Mouse (Mus musculus): ENCODE results near the gene Lrit3. TPM values are rescaled to one million over a fixed set of nuclear protein-coding genes. Genes with fewer than 3 reads are reported as not detected.
A peak's percentile ranks its signal among the peaks of the same experiment; 100 is the strongest.

Lrit3 gene
- not detected in 2 replicates for polyA plus RNA-seq (2015; fragmentation: Nextera tagmentation; extraction: Ambion mirVana)

DNA sequence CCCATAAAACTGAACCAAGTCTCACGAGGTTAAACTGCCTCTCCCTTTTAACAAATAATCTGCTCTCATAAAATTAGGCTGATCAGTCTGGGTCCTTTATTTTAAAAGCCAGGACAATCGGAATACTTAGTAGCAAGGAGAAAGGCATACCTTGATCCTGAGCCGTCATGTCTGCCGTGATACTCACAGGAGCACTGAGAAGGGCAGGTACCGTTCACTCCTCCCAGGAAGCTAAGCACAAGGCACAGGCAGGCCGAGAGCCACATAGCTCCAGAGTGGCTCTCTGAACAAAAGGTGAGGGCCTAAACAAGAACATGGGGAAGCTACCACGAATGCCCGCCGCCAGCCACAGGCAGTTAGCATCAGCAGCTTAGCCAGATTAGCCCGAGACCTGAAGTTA, at the start of gene Lrit3:
Lrit3 (minus strand) TSS at position 266 of the 400 bp plus-strand sequence.
- no peak for ATAC-seq (ENCODE audit: low FRiP score)
- Histone ChIP-seq H3K4me3 (replicated peaks) (no peak within 1 kb of the TSS), H3K9me3 (replicated peaks) (no peaks in the 10 kb centered on the region), H3K4me1 (no peaks in the 10 kb centered on the region), H3K27me3 (replicated peaks) (no peaks in the 10 kb centered on the region), H3K4me2 (no peak within 1 kb of the TSS), H3K27ac (replicated peaks) (no peak within 1 kb of the TSS), H3K9ac (replicated peaks) (no peak within 1 kb of the TSS), H3K36me3 (no peaks in the 10 kb centered on the region)
- 84% methylated on average over 10 of the region's 10 CpGs for WGBS

- no peak for ATAC-seq (ENCODE audit: low FRiP score)
These were observed 43.0 kb upstream of the Lrit3 start for GRCm38 (mm10) chr3:129846846-129847245.

DNA sequence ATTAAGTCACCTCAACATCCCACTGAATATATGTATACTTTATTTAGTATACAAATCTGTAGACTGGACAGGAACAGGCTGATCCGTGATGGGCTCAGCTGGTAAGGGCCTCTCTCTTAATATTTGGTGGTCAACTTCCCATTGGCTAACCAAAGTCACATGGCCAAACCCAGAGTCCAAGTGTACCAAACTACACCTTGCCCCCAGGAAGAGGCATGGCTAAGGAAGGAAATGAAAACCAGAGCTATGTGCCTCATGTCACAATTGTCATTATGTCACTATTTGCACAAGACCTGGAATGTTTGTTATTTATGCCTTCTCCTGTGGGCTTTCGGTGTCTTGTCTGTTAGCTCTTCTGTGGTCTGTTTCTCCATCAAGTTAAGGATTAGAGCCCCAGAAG, 42.0 kb upstream of the Lrit3 start:
- Histone ChIP-seq H3K4me2 (no peak overlapping the region), H3K36me3 (no peaks in the 10 kb centered on the region), H3K9me3 (replicated peaks) (no peaks in the 10 kb centered on the region), H3K9ac (replicated peaks) (no peak overlapping the region), H3K27me3 (replicated peaks) (no peaks in the 10 kb centered on the region), H3K4me1 (no peaks in the 10 kb centered on the region), H3K4me3 (replicated peaks) (no peak overlapping the region), H3K27ac (replicated peaks) (no peak overlapping the region)
- 82% methylated on average over 2 of the region's 2 CpGs for WGBS
- no peak for ATAC-seq (ENCODE audit: low FRiP score)

More at GRCm38 (mm10) chr3:129846846-129847245, 43.0 kb upstream of the Lrit3 start:
- Histone ChIP-seq H3K27me3 (replicated peaks) (no peaks in the 10 kb centered on the region), H3K4me2 (no peak overlapping the region), H3K4me1 (no peaks in the 10 kb centered on the region), H3K4me3 (replicated peaks) (no peak overlapping the region), H3K27ac (replicated peaks) (no peak overlapping the region), H3K9me3 (replicated peaks) (no peaks in the 10 kb centered on the region), H3K9ac (replicated peaks) (no peak overlapping the region), H3K36me3 (no peaks in the 10 kb centered on the region)
- 90% methylated on average over 7 of the region's 7 CpGs for WGBS

DNA sequence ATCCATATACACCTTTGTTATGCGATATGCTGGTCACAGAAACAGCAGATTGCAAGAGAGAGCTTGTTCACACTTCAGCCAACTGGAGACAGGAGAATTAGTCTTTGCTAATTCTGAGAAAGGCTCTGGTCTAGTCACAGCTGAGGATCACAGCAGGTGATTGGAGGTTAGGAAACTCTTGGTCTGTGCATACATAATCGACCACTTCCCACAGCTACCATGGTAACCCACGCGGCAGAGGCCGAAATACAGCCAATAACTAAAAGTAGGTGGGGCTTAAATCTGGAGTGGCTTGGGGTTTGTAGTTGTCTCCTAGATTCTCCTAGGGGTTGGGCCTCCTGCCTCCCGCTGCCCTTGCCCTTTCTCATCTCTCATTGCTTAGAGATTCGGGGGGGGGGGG, 34.2 kb upstream of the Lrit3 start:
- Histone ChIP-seq H3K36me3 (no peaks in the 10 kb centered on the region), H3K27me3 (replicated peaks) (no peaks in the 10 kb centered on the region), H3K9ac (replicated peaks) (no peak overlapping the region), H3K4me3 (replicated peaks) (no peak overlapping the region), H3K4me1 (no peaks in the 10 kb centered on the region), H3K9me3 (replicated peaks) (no peaks in the 10 kb centered on the region), H3K27ac (replicated peaks) (no peak overlapping the region), H3K4me2 (no peak overlapping the region)
- no peak for ATAC-seq (ENCODE audit: low FRiP score)
- 55% methylated on average over 6 of the region's 7 CpGs for WGBS

DNA sequence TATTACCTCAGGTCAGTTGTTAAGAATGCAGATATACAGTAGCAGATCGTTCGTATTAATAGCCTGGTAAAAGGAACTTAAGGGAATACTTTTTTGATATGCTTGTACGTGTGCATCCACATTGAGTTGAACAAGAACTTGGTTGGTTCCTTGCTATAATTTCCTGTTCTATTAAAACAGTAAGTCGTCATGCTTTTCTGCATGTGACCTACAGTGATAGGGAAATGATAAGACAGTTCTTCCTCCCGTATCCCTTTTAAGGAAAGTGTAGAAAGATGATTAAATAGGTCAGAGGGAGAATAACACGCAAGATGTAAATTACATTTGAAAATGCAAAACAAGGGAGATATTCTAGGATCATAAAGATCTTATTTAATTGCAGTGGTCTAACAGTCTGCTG, 33.1 kb upstream of the Lrit3 start:
- H3K4me3 ChIP-seq (replicated peaks) = no peak overlapping the region
- H3K9ac ChIP-seq (replicated peaks) = no peak overlapping the region
- no peak overlapping the region for H3K4me2 ChIP-seq
- H3K27me3 ChIP-seq (replicated peaks) = no peaks in the 10 kb centered on the region
- ATAC-seq (ENCODE audit: low FRiP score) = no peak
- no peak overlapping the region for H3K27ac ChIP-seq (replicated peaks)
- H3K9me3 ChIP-seq (replicated peaks) = no peaks in the 10 kb centered on the region
- 87% methylated on average over 6 of the region's 6 CpGs for WGBS
- no peaks in the 10 kb centered on the region for H3K4me1 ChIP-seq
- H3K36me3 ChIP-seq = no peaks in the 10 kb centered on the region

DNA sequence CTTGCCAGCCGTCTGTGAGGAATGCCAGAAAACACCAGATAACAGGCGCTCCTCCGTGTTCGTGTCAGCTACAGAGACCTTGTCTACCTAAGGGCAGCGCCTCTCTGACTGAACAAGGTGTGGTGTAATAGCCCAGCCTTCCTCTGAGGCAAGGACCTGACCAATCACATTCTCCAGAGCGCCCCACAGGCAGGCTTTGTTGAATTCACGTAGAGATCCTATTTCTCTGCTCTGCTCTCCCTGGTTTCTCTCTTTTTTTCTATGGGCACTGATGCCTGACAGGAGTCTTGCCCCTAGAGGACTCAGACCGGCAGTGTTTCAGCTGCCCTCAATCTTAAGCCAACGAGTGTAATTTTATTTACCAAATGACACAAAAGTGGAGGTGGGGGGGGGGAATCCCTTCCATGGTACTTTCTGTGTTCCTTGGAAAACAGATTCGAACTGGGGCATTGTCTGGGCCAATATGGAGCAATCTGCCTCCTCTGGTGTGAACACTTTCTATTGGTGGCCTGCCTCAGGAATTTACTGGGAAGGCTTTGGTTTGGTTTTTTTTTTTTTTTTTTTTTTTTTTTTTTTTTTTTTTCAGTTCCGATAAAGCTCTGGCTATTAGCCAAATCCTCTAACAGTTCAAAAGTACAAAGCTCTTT, 32.3 kb upstream of the Lrit3 start:
- Histone ChIP-seq H3K4me2 (peak overlapping the region; percentile 1; the same call in 1 of the 2 replicates), H3K4me3 (replicated peaks) (no peak overlapping the region), H3K36me3 (no peaks in the 10 kb centered on the region), H3K9ac (replicated peaks) (no peak overlapping the region), H3K9me3 (replicated peaks) (no peaks in the 10 kb centered on the region), H3K4me1 (no peaks in the 10 kb centered on the region), H3K27ac (replicated peaks) (no peak overlapping the region), H3K27me3 (replicated peaks) (no peaks in the 10 kb centered on the region)
- 25% methylated on average over 11 of the region's 11 CpGs for WGBS
- no peak for ATAC-seq (ENCODE audit: low FRiP score)

DNA sequence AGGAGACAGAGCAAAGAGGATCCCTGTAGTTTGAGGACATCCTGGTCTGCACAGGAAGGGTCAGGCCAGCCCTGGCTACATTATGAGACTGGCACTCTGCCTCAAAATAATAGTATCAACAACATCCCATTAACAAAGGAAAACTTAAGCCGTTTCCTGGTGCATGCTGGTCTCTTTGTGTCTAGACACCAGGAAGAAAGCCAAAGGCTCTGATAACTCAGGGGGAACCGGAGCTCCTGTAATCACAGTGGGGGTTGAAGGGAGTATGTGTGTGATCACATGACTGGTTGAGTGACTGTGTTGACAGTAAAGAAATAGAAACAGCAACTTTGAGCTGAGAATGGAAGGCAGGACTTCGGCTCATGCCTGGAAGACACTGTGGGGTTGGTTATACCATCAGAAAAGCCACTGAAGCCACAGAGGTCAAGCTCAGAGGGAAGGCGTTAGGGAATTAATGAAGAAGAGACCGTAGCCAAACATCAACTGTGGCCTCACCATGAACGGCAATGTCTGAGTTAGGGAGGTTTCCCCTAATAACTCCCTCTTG, 31.6 kb upstream of the Lrit3 start, which contains the start of gene Cfi:
Cfi (plus strand) TSS at position 497 of the 547 bp plus-strand sequence.
- Histone ChIP-seq H3K27me3 (replicated peaks) (no peaks in the 10 kb centered on the region), H3K36me3 (no peaks in the 10 kb centered on the region), H3K4me3 (replicated peaks) (no peak within 1 kb of the TSS), H3K9ac (replicated peaks) (no peak within 1 kb of the TSS), H3K9me3 (replicated peaks) (no peaks in the 10 kb centered on the region), H3K27ac (replicated peaks) (no peak within 1 kb of the TSS), H3K4me1 (no peaks in the 10 kb centered on the region), H3K4me2 (peak within 1 kb of the TSS; percentile 1; the same call in 1 of the 2 replicates)
- 81% methylated on average over 6 of the region's 6 CpGs for WGBS
- ATAC-seq (ENCODE audit: low FRiP score) = no peak

DNA sequence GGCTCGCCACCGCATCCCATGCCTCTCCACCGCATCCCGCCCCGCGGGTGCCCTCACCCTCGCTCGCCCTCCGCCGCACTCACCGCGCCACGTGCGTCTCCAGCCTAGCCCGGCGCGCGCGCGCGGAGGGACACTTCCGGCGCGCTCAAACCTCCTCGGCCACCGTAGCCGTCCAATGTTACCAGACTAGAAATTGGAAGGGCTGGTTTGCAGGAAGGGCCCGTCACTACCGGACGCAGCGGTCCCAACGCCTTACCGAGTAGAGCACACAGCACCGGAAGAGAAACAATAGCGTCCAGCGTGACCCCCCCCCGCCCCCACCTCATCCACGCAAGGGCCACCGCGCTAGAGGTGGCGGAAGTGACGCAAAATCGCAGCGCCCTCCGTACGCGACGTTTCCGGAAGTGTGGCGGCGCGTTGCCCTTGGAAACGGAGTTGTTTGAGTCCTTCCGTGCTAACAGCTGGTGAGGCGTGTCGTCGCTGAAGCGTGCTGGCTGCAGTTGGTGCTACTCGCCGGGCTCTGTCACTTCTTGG, 27.3 kb upstream of the Lrit3 start, which contains the start of gene Gar1:
Gar1 (minus strand) TSS at position 362 of the 534 bp plus-strand sequence.
- Histone ChIP-seq H3K4me3 (replicated peaks) (peak within 1 kb of the TSS; percentile 98), H3K36me3 (peaks cover 4% of the 10 kb centered on the region; the same call in 1 of the 2 replicates), H3K27me3 (replicated peaks) (no peaks in the 10 kb centered on the region), H3K27ac (replicated peaks) (peak within 1 kb of the TSS; percentile 93), H3K9me3 (replicated peaks) (no peaks in the 10 kb centered on the region), H3K9ac (replicated peaks) (peak within 1 kb of the TSS; percentile 69), H3K4me1 (peaks cover 22% of the 10 kb centered on the region), H3K4me2 (peak within 1 kb of the TSS; percentile 62)
- under 1% methylated on average over 60 of the region's 60 CpGs for WGBS
- peak; percentile 96 for ATAC-seq (ENCODE audit: low FRiP score)

- no peak; the same call in 1 of the 2 replicates for ATAC-seq (ENCODE audit: low FRiP score)
- WGBS = under 1% methylated on average over 43 of the region's 45 CpGs
- peaks cover 6% of the 10 kb centered on the region; the same call in 1 of the 2 replicates for H3K36me3 ChIP-seq
- no peaks in the 10 kb centered on the region for H3K27me3 ChIP-seq (replicated peaks)
- no peaks in the 10 kb centered on the region for H3K9me3 ChIP-seq (replicated peaks)
- H3K4me2 ChIP-seq = peak overlapping the region; percentile 62
- peak overlapping the region; percentile 98 for H3K4me3 ChIP-seq (replicated peaks)
- H3K4me1 ChIP-seq = peaks cover 22% of the 10 kb centered on the region
- peak overlapping the region; percentile 93 for H3K27ac ChIP-seq (replicated peaks)
- H3K9ac ChIP-seq (replicated peaks) = peak overlapping the region; percentile 69
These were observed 26.8 kb upstream of the Lrit3 start for GRCm38 (mm10) chr3:129830626-129831025.

DNA sequence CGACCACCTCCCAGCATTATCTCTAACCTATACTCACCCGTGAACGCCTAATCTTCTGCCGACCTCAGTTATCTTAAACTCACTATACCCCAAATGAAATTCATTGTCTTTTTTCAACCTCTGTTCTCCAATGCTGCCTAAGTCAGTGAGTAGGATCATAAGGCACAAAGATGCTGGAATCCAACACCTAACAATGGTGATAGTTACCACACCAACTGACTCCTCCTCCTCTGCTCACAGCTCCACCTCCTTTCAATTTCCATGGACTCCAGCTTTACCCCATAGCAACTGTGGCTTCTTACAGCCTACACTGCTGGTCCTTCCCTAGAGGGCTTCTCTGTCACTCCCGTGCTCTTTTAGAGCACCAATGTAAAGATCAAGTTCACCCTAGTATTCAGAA, 23.9 kb upstream of the Lrit3 start:
- 93% methylated on average over 5 of the region's 5 CpGs for WGBS
- Histone ChIP-seq H3K27ac (replicated peaks) (no peak overlapping the region), H3K36me3 (peaks cover 16% of the 10 kb centered on the region), H3K9ac (replicated peaks) (no peak overlapping the region), H3K4me2 (no peak overlapping the region), H3K27me3 (replicated peaks) (no peaks in the 10 kb centered on the region), H3K4me3 (replicated peaks) (no peak overlapping the region), H3K4me1 (peaks cover 22% of the 10 kb centered on the region), H3K9me3 (replicated peaks) (no peaks in the 10 kb centered on the region)
- ATAC-seq (ENCODE audit: low FRiP score) = no peak

- no peak overlapping the region for H3K4me3 ChIP-seq (replicated peaks)
- H3K4me2 ChIP-seq = no peak overlapping the region
- H3K9ac ChIP-seq (replicated peaks) = no peak overlapping the region
- H3K4me1 ChIP-seq = peaks cover 22% of the 10 kb centered on the region
- H3K9me3 ChIP-seq (replicated peaks) = no peaks in the 10 kb centered on the region
- no peak for ATAC-seq (ENCODE audit: low FRiP score)
- 93% methylated on average over 10 of the region's 10 CpGs for WGBS
- H3K27me3 ChIP-seq (replicated peaks) = no peaks in the 10 kb centered on the region
- peaks cover 16% of the 10 kb centered on the region for H3K36me3 ChIP-seq
- no peak overlapping the region for H3K27ac ChIP-seq (replicated peaks)
These were observed 22.9 kb upstream of the Lrit3 start for GRCm38 (mm10) chr3:129826691-129827090.

GRCm38 (mm10) chr3:129824891-129825290, 21.1 kb upstream of the Lrit3 start:
- no peak for ATAC-seq (ENCODE audit: low FRiP score)
- Histone ChIP-seq H3K9me3 (replicated peaks) (no peaks in the 10 kb centered on the region), H3K27me3 (replicated peaks) (no peaks in the 10 kb centered on the region), H3K36me3 (peaks cover 16% of the 10 kb centered on the region), H3K4me1 (peaks cover 18% of the 10 kb centered on the region), H3K4me2 (no peak overlapping the region), H3K4me3 (replicated peaks) (no peak overlapping the region), H3K9ac (replicated peaks) (no peak overlapping the region), H3K27ac (replicated peaks) (no peak overlapping the region)
- WGBS = 94% methylated on average over 10 of the region's 10 CpGs
